Mouse (Mus musculus): ENCODE data around the gene Usp12. TPM values are rescaled to one million over a fixed set of nuclear protein-coding genes. Genes with fewer than 3 reads are reported as not detected.

The Usp12 gene
- polyA plus RNA-seq, 1 experiment from 2014 or later = 10.4 TPM

- Histone ChIP-seq H3K27me3 (ENCODE audit: control insufficient read depth, insufficient read depth, low read length) (no peaks in the 10 kb centered on the region), H3K27ac (ENCODE audit: low read depth, low read length) (no peak overlapping the region), H3K36me3 (ENCODE audit: control insufficient read depth, insufficient read depth, low read length) (no peaks in the 10 kb centered on the region; the same call in 1 of the 2 replicates), H3K4me3 (ENCODE audit: low read depth, low read length) (no peak overlapping the region), H3K9ac (ENCODE audit: low read length) (no peak overlapping the region), H3K4me1 (replicated peaks; ENCODE audit: control insufficient read depth, insufficient read depth, low read length) (no peaks in the 10 kb centered on the region), H3K4me2 (ENCODE audit: low read depth, low read length, severe bottlenecking) (no peak overlapping the region), H3K9me3 (ENCODE audit: control insufficient read depth, low read length) (no peaks in the 10 kb centered on the region)
- WGBS = 60% methylated on average over 11 of the region's 11 CpGs
- DNase-seq (ENCODE audit: low spot score) (no peak), ATAC-seq (replicated peaks; ENCODE audit: low FRiP score) (no peak)
Measured at GRCm38 (mm10) chr5:146771982-146772381, 22.8 kb downstream of the Usp12 start.

- no peak overlapping the region for H3K9ac ChIP-seq (ENCODE audit: low read length)
- no peak overlapping the region for H3K27ac ChIP-seq (ENCODE audit: low read depth, low read length)
- no peaks in the 10 kb centered on the region; the same call in 1 of the 2 replicates for H3K36me3 ChIP-seq (ENCODE audit: control insufficient read depth, insufficient read depth, low read length)
- WGBS = 77% methylated on average over 15 of the region's 15 CpGs
- no peak overlapping the region for H3K4me3 ChIP-seq (ENCODE audit: low read depth, low read length)
- no peak for DNase-seq (ENCODE audit: low spot score)
- no peaks in the 10 kb centered on the region for H3K27me3 ChIP-seq (ENCODE audit: control insufficient read depth, insufficient read depth, low read length)
- H3K9me3 ChIP-seq (ENCODE audit: control insufficient read depth, low read length) = no peaks in the 10 kb centered on the region
- no peak for ATAC-seq (replicated peaks; ENCODE audit: low FRiP score)
- no peaks in the 10 kb centered on the region for H3K4me1 ChIP-seq (replicated peaks; ENCODE audit: control insufficient read depth, insufficient read depth, low read length)
- no peak overlapping the region for H3K4me2 ChIP-seq (ENCODE audit: low read depth, low read length, severe bottlenecking)
Measured at GRCm38 (mm10) chr5:146770002-146770848, 24.6 kb downstream of the Usp12 start.

GRCm38 (mm10) chr5:146765791-146766190 lies 29.0 kb downstream of the Usp12 start:
- Histone ChIP-seq H3K4me2 (ENCODE audit: low read depth, low read length, severe bottlenecking) (no peak overlapping the region), H3K4me3 (ENCODE audit: low read depth, low read length) (no peak overlapping the region), H3K27ac (ENCODE audit: low read depth, low read length) (no peak overlapping the region), H3K27me3 (ENCODE audit: control insufficient read depth, insufficient read depth, low read length) (no peaks in the 10 kb centered on the region), H3K4me1 (replicated peaks; ENCODE audit: control insufficient read depth, insufficient read depth, low read length) (no peaks in the 10 kb centered on the region), H3K36me3 (ENCODE audit: control insufficient read depth, insufficient read depth, low read length) (no peaks in the 10 kb centered on the region; the same call in 1 of the 2 replicates), H3K9me3 (ENCODE audit: control insufficient read depth, low read length) (no peaks in the 10 kb centered on the region), H3K9ac (ENCODE audit: low read length) (no peak overlapping the region)
- ATAC-seq (replicated peaks; ENCODE audit: low FRiP score) = no peak
- 96% methylated on average over 5 of the region's 5 CpGs for WGBS
- DNase-seq (ENCODE audit: low spot score) = no peak

GRCm38 (mm10) chr5:146759159-146759558 lies 35.6 kb downstream of the Usp12 start:
- Histone ChIP-seq H3K36me3 (ENCODE audit: control insufficient read depth, insufficient read depth, low read length) (peaks cover under 1% of the 10 kb centered on the region; the same call in 1 of the 2 replicates), H3K9ac (ENCODE audit: low read length) (no peak overlapping the region), H3K4me2 (ENCODE audit: low read depth, low read length, severe bottlenecking) (no peak overlapping the region), H3K4me3 (ENCODE audit: low read depth, low read length) (no peak overlapping the region), H3K4me1 (replicated peaks; ENCODE audit: control insufficient read depth, insufficient read depth, low read length) (no peaks in the 10 kb centered on the region), H3K27me3 (ENCODE audit: control insufficient read depth, insufficient read depth, low read length) (no peaks in the 10 kb centered on the region), H3K27ac (ENCODE audit: low read depth, low read length) (no peak overlapping the region), H3K9me3 (ENCODE audit: control insufficient read depth, low read length) (no peaks in the 10 kb centered on the region)
- WGBS = 88% methylated on average over 6 of the region's 6 CpGs
- DNase-seq (ENCODE audit: low spot score) (no peak), ATAC-seq (replicated peaks; ENCODE audit: low FRiP score) (no peak)

- Histone ChIP-seq H3K36me3 (ENCODE audit: control insufficient read depth, insufficient read depth, low read length) (peaks cover 3% of the 10 kb centered on the region; the same call in 1 of the 2 replicates), H3K9me3 (ENCODE audit: control insufficient read depth, low read length) (no peaks in the 10 kb centered on the region), H3K4me3 (ENCODE audit: low read depth, low read length) (no peak overlapping the region), H3K9ac (ENCODE audit: low read length) (no peak overlapping the region), H3K27me3 (ENCODE audit: control insufficient read depth, insufficient read depth, low read length) (no peaks in the 10 kb centered on the region), H3K4me2 (ENCODE audit: low read depth, low read length, severe bottlenecking) (no peak overlapping the region), H3K4me1 (replicated peaks; ENCODE audit: control insufficient read depth, insufficient read depth, low read length) (no peaks in the 10 kb centered on the region), H3K27ac (ENCODE audit: low read depth, low read length) (no peak overlapping the region)
- ATAC-seq (replicated peaks; ENCODE audit: low FRiP score) = no peak
- WGBS = 86% methylated on average over 6 of the region's 6 CpGs
- DNase-seq (ENCODE audit: low spot score) = no peak
Measured at GRCm38 (mm10) chr5:146757921-146758320, 36.9 kb downstream of the Usp12 start.

GRCm38 (mm10) chr5:146757316-146757715 lies 37.5 kb downstream of the Usp12 start:
- Histone ChIP-seq H3K36me3 (ENCODE audit: control insufficient read depth, insufficient read depth, low read length) (peaks cover 3% of the 10 kb centered on the region; the same call in 1 of the 2 replicates), H3K9ac (ENCODE audit: low read length) (no peak overlapping the region), H3K4me1 (replicated peaks; ENCODE audit: control insufficient read depth, insufficient read depth, low read length) (no peaks in the 10 kb centered on the region), H3K4me3 (ENCODE audit: low read depth, low read length) (no peak overlapping the region), H3K27ac (ENCODE audit: low read depth, low read length) (no peak overlapping the region), H3K4me2 (ENCODE audit: low read depth, low read length, severe bottlenecking) (no peak overlapping the region), H3K27me3 (ENCODE audit: control insufficient read depth, insufficient read depth, low read length) (no peaks in the 10 kb centered on the region), H3K9me3 (ENCODE audit: control insufficient read depth, low read length) (no peaks in the 10 kb centered on the region)
- 84% methylated on average over 5 of the region's 5 CpGs for WGBS
- ATAC-seq (replicated peaks; ENCODE audit: low FRiP score) = no peak
- DNase-seq (ENCODE audit: low spot score) = no peak

- Histone ChIP-seq H3K4me1 (replicated peaks; ENCODE audit: control insufficient read depth, insufficient read depth, low read length) (no peaks in the 10 kb centered on the region), H3K9ac (ENCODE audit: low read length) (no peak overlapping the region), H3K4me2 (ENCODE audit: low read depth, low read length, severe bottlenecking) (no peak overlapping the region), H3K27me3 (ENCODE audit: control insufficient read depth, insufficient read depth, low read length) (no peaks in the 10 kb centered on the region), H3K36me3 (ENCODE audit: control insufficient read depth, insufficient read depth, low read length) (peaks cover 3% of the 10 kb centered on the region; the same call in 1 of the 2 replicates), H3K4me3 (ENCODE audit: low read depth, low read length) (no peak overlapping the region), H3K27ac (ENCODE audit: low read depth, low read length) (no peak overlapping the region), H3K9me3 (ENCODE audit: control insufficient read depth, low read length) (no peaks in the 10 kb centered on the region)
- WGBS = 94% methylated on average over 8 of the region's 8 CpGs
- no peak for ATAC-seq (replicated peaks; ENCODE audit: low FRiP score)
- no peak for DNase-seq (ENCODE audit: low spot score)
Measured at GRCm38 (mm10) chr5:146753181-146753580, 41.6 kb downstream of the Usp12 start.

GRCm38 (mm10) chr5:146750958-146751357 lies 43.8 kb downstream of the Usp12 start:
- Histone ChIP-seq H3K27me3 (ENCODE audit: control insufficient read depth, insufficient read depth, low read length) (no peaks in the 10 kb centered on the region), H3K4me2 (ENCODE audit: low read depth, low read length, severe bottlenecking) (no peak overlapping the region), H3K4me1 (replicated peaks; ENCODE audit: control insufficient read depth, insufficient read depth, low read length) (no peaks in the 10 kb centered on the region), H3K9ac (ENCODE audit: low read length) (no peak overlapping the region), H3K4me3 (ENCODE audit: low read depth, low read length) (no peak overlapping the region), H3K27ac (ENCODE audit: low read depth, low read length) (no peak overlapping the region), H3K36me3 (ENCODE audit: control insufficient read depth, insufficient read depth, low read length) (peaks cover 3% of the 10 kb centered on the region; the same call in 1 of the 2 replicates), H3K9me3 (ENCODE audit: control insufficient read depth, low read length) (no peaks in the 10 kb centered on the region)
- ATAC-seq (replicated peaks; ENCODE audit: low FRiP score) = no peak
- WGBS = 84% methylated on average over 7 of the region's 7 CpGs
- no peak for DNase-seq (ENCODE audit: low spot score)

GRCm38 (mm10) chr5:146750273-146750672 lies 44.5 kb downstream of the Usp12 start:
- Histone ChIP-seq H3K4me1 (replicated peaks; ENCODE audit: control insufficient read depth, insufficient read depth, low read length) (no peaks in the 10 kb centered on the region), H3K9me3 (ENCODE audit: control insufficient read depth, low read length) (no peaks in the 10 kb centered on the region), H3K4me3 (ENCODE audit: low read depth, low read length) (no peak overlapping the region), H3K27me3 (ENCODE audit: control insufficient read depth, insufficient read depth, low read length) (no peaks in the 10 kb centered on the region), H3K4me2 (ENCODE audit: low read depth, low read length, severe bottlenecking) (no peak overlapping the region), H3K27ac (ENCODE audit: low read depth, low read length) (no peak overlapping the region), H3K9ac (ENCODE audit: low read length) (no peak overlapping the region), H3K36me3 (ENCODE audit: control insufficient read depth, insufficient read depth, low read length) (peaks cover 3% of the 10 kb centered on the region; the same call in 1 of the 2 replicates)
- DNase-seq (ENCODE audit: low spot score) (no peak), ATAC-seq (replicated peaks; ENCODE audit: low FRiP score) (no peak)
- 93% methylated on average over 7 of the region's 7 CpGs for WGBS

All from forebrain, embryonic 11.5 days (tissue).